Mouse (Mus musculus): Measurements from ENCODE around the gene Astn1.

Astn1 gene

DNA sequence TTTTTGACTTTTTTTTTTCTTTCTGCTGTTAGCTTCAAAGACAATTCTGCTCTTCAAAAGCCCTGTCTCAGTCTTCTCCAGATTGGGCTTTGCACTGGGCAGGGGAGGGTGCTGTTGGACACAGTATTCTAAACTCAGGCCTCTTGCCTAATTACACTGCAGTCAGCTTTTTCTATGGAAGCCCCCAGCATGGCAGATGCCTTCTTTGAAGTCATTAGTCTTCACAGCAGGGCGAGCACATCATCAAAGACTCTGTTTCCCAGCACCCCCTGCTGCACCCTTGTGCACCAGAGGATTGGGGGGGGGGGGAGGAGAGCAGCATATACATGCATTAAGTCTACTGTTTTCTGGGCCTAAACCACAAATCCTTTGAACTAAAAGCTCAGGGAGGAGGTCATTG is 174.8 kb downstream of the Astn1 start:
- no peak for DNase-seq (ENCODE audit: low read depth)

DNA sequence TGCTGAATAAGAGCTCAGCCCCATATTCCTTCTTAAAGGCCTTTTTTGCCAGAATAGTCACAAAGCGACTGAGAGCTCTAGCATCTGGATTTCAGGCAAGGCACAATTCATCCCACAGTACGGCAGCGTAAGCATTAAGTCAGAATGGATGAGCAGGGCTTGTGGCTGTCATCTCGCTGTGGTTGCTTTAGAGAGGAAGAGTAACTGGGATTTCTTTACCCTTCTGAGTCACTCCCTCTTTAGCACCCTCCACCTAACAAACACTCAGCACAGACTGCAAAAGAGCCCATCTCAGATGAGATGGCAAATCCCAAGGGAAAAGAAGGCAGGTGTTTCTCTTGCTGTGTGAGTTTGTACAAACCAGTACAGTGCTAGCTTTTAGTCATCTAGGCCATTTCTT is 183.0 kb downstream of the Astn1 start:
- no peak for DNase-seq (ENCODE audit: low read depth)

DNA sequence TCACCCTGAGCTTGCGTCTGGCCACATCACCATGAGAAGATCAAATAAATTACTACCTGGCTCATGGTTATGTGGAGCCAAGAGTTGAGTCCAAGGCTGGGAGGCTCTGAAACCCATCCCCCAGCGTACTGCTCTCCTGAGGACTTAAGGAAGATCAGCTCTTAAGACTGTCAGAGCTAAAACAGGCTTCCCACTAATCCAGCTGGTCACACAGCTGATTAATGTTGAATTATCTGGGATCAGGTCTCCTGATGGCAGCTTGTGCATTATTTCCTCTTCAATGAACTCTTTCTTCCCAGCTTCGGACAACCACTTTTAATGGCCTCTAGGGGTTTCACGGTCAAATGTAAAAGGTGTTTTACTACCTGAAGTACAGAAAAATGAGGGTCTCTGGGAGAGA is 184.4 kb downstream of the Astn1 start:
- DNase-seq (ENCODE audit: low read depth) = no peak

DNA sequence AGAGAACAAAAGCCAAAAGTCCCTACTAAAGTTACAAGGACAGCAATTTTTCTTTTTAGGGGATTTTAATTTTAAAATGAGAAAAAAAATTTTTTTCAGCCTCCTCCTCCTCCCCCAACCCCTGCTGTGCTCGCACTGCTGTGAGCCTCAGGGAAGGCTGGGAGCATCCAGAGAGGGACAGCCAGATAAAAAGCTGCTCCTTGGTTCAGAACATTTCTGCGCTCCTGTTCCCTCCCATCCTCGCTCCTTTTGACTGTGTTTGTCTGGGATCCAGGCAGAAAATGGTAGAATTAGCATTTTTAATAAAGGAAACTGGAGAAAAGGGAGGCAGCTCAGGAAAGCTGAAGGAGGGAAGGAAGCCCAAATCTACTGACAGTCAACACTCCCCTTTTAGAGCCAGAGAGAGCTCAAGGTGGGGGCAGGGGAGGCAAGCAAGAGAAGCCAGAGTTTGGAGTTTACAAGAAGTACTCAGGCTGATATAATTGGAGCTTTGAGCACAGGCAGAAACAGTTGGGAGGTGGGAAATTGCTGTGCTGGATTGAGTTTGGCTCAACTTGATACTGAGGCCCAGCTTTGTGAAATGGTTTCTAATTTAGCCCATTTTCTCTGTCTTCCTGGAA is 185.6 kb downstream of the Astn1 start:
- DNase-seq (ENCODE audit: low read depth) = no peak

DNA sequence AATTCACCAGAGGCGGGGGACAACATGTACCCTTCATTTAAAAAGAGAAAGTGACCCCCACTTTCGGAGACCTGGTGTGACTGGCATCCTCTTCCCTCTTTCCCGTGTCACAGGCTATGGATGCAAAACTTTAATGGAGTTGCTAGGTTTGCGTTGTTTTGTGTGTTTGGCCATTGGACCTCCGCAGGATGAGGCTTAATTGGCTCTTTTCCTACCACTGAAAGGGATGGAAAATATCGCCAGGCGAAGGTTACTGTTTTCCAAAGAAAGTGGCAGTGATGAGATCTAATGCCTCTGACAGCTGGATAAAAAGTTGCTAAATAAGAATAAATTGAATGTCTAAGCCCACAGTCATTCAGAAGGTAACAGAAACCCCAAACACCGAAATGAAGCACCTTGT is 186.2 kb downstream of the Astn1 start:
- no peak for DNase-seq (ENCODE audit: low read depth)

DNA sequence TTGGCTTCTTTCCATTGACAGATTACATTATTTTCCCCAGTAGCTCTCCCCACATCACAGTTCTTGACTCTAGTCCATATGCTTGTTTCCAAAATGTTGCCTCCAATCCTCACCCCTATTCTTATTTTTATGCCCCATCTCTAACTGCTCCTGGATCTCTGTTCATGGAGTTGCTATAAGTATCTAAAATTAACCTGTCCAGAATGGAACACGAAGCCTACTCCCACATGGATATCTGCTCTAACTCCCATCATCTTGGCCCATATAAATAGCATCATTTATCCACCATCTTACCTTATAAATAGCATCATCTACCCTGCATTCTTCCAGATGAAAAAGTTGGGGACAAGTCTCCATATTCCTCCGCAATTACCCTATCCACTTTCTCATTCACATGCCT is 187.5 kb downstream of the Astn1 start:
- DNase-seq (ENCODE audit: low read depth) = no peak

DNA sequence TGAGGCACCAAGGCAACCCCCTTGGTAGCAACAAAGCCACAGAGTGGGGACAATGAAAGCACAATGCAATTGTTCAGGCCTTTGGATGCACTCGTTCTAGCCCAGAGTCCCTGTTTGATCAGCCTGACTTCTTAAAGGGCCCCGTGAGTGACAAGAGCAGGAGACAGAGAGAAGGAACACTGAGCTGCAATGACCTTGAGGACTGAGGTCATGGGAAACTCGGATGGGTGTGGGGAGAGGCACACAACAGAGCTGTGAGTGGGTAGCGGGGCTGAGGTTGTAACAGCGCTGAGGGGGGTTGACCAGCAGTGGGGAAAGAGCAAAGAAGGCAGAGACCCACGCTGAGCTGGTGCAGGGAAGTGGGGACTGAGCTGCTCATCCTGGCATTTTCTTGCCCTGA is 189.9 kb downstream of the Astn1 start:
- DNase-seq (ENCODE audit: low read depth) = no peak

DNA sequence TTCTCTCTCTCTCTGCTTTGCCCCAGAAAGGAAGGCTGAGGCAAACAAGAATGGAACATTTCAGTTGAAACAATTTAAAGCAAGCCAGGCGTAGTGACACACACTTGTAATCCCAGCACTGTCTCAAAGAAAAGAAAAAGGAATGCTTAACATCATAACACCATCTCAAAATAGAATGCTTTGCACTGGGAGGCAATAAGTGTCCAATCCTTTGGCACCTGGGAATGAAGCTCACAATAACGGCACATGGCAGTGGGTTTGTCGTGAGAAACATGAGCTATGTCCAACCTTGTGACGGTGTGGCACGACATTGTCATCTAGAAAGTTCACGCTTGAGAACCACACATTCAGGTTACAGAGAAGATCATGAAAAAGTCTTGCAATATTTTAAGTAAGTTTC is 191.3 kb downstream of the Astn1 start:
- DNase-seq (ENCODE audit: low read depth) = no peak

DNA sequence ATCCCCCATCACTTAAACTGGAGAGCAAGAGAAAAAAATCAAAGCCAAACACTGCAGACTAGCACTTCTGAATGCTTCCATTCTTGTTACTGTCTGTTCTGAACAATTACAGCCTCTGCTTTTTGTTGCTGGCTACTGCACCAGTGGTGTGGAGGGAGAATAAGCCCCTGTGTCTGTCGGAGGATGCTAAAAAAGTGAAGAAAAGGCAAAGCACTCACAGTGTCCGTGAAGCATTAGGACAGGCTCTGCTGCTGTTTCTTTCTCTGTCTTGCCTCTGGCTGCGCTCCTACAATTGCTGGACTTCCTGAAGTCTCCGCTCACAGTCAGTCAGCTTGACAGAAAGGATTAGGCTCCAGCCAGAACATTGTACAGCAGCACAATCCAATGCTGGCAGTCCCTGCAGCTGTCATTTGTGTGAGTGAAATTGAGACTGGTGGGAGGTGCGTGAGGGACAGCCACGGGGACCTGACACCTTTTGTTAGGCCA is 192.0 kb downstream of the Astn1 start:
- no peak for DNase-seq (ENCODE audit: low read depth)

DNA sequence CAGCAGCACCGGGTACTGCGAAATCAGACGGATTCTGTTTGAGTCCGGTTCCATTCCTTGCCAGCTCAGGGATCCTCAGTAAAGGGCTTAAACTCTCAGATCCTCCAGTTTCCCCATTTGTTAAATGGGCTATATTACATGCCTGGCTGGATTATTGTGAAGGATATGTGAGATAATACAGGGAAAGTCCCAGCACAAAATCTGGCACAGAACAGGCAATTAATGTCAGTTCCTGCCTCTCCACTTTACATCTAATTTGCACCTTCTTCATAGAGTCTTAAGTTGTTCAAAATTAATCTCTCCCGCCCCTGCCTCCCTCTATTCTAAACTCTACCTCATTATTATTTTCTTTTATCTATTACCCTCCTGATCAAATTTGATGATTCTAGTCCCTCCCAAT is 211.1 kb downstream of the Astn1 start:
- no peak for DNase-seq (ENCODE audit: low read depth)

DNA sequence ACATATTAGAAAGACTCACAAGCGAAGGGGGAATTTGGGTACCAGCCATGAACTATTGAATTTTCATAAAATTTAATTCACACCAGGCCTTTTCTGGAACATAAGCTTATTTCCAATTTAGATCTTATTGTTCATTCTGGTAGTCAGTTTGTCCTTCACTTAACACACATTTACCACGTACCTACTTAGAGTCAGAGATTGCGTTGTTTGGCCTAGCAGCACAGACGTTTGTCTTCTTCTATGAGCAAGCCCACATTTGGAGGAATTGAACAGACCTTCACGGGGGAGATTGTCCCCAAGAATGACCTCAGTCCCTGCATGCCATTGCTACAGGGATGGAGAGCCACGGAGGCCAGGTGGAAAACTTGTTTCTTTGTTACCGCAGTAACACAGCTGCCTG is 211.5 kb downstream of the Astn1 start:
- DNase-seq (ENCODE audit: low read depth) = no peak

DNA sequence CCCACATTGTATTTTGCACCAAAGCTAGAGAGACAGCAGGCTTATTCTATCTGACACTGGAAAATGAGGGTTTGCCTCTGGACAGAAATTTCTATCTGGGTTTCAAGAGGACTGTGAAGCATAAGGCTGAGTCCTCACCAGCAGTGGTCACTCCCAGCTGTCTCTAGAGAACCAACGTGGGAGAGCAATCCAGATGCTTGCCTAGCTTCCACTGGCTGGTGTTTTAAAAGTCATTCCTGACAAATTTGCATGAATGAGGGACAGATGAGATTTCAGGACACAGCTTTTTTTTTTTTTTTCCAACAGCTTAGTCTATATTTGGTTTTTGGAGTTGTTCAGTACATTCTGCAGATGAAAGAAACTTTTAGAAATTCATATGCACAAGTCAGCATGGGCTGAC is 213.9 kb downstream of the Astn1 start:
- no peak for DNase-seq (ENCODE audit: low read depth)

DNA sequence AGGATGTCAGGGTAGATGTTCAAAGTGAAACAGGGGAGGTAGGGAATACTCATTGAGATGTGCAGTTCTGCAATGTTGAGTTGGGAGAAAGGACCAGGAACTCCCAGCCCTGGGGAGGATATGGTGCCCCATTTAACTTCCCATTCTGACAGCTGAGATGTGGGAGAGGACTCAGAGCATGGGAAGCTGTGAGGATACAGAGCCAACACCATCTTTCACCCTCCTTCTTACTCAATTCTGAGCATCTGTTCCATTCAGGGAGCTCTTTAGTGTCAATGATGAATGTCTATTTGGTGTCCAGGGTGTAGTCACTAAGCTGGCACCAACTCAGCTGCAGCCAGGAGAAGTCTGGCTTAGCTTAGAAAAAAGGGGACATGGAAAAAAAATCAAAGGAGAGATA is 219.7 kb downstream of the Astn1 start:
- DNase-seq (ENCODE audit: low read depth) = no peak

DNA sequence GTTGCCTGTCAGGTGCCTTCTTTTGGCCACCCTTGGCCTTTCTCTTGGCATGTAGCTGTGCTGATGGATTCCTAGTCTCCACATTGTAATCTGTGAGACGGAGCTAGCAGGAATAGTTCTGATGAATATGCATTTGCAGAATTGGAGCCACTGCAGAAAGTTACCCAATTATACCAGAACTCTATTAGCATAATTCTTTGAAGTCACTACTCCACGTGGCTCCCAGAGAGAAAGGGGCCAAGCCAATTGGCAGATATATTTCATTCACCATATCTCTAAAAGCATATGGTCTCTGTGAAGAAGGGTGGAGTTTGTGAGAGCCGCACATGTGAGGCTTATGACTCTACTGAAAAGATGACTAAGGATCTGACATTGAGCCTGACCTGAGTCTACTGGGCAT is 226.8 kb downstream of the Astn1 start:
- no peak for DNase-seq (ENCODE audit: low read depth)

DNA sequence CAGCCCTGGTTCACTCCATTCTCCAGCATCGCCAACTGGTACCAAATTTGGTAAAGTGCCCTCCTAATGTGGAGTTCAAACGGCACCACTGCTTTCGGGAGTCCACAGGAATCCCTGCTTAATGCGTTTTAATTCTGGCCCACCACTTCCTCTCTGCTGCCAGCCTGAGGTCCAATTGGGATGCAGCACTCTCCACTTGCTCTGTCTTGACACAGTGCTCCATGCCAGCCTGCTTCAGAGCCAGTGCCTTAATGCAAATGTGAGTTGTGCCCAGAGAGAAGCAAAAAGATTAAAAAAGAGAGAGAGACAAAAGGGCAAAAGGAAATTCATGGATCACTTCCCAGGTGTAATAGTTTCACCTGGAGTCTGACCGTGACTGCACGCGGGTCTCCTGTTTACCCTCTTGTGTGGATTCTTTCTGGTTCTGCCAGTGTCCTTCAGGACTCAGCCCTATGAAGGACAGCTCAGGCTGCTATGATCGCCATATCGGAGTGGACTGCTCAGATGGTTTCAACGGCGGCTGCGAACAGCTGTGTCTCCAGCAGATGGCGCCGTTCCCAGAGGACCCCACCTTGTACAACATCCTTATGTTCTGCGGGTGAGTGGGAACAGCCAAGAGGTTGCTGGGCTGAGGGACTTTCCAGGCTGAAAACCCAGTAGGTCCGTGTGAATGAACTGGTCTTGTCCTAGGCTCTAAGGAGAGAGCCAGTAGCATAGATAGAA is 234.8 kb downstream of the Astn1 start:
- DNase-seq (ENCODE audit: low read depth) = no peak

DNA sequence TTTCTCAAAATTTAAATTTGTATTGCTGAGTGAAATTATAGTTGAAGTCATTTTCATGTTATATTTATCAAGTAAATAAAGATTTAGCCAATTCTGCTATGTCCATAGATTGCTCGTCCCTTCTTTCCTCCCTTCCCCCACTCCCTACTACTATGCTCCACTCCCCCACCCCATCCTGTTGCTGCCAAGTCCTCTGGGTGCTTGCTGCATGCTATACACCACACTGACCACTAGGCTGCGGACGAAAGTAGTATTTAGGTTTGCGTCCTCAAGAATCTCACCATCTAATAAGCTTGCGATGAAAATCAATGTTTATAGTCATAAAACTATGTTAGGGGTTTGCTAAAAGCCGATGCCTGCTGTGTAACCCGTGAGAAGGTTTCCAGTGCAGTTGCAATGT is 235.9 kb downstream of the Astn1 start:
- no peak for DNase-seq (ENCODE audit: low read depth)

DNA sequence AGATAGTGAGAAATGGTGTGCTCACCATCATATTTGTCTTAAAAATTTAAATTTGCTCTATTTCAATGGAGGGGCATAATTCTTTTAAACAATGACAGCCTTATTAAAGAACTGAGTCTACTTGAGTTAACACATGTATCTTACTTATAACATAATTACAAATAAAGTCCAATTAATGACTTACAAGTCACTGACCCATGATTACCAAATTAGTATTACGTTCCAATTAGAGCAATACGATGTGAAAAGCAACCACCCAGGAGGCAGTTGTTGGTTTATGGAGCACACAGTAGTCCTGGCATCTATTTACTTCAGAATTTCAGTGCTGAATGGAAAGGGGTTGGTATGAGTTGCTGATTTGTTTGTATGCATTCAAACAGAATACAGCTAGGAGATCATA is 237.4 kb downstream of the Astn1 start:
- no peak for DNase-seq (ENCODE audit: low read depth)

DNA sequence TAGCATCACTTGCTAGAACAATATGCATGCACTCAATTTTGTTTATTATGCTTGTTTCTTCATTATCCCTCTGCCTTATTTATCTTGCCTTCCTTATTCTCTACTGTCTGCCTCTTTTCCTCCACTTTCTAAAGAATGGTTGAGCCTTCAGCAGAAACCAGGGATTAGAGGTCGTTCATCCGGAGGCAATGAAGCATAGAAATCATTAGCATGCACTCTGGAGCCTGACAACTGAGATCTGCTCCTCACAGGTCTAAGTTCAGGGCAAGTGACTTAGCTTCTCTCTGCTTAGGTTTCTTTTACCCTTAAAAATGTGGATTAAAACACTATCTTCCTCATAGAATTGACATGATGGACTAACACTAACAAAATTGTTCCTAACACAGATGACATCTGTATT is 241.0 kb downstream of the Astn1 start:
- DNase-seq (ENCODE audit: low read depth) = no peak

DNA sequence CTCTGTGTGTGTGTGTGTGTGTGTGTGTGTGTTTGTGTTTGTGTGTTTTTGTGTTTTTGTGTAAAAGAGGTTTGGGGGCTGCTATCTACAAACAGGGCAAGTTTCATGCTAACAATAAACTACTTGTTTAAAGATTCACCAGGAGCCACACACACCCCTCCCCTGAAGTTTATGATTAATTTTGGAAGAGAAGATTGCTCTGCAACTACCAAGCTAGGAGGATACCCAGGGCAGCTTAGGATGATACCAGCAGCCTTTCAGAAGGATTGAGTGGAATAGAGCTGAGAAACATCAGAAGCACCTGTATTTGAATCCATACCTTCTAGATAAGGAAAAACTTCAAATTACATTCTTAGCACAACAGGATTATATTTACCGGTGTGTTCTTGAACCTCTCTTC is 242.1 kb downstream of the Astn1 start:
- no peak for DNase-seq (ENCODE audit: low read depth)

DNA sequence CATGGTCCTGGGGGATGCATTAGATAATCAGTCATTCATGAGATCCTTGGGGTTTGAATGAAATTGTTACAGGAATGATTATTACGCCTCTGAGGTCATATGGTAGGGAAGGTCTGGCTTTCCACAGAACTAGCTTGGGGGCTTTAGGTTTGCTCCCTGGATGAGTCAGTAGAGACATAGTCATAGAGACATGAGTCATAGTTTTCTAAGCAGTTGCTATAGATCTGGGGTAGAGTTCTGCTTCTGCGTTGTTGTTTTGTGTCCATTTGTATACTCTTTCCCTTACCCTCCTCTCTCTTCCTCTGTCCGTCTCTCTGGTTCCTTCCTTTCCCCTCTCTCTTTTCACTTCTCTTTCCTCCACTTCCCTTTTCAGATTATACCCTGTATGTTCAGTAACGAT is 243.5 kb downstream of the Astn1 start:
- no peak for DNase-seq (ENCODE audit: low read depth)

DNA sequence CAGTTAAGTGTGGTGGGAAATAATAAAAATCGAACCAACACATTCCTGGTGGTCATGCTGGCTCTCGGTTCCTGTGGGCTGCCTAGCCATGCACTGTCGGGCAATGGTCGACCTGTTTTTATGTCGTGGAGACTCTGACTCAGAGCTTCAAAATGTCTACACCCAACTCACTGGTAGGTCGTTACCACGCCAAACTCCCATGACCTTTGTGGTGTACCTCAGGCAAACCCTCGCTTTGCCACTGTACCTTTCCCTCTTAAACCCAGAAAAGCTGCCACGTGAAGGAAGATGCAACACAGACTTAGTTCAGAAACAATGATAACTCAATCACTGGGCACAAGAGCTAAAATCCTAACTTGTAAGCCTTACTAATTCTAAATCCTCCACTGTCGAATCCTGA is 244.3 kb downstream of the Astn1 start:
- no peak for DNase-seq (ENCODE audit: low read depth)

DNA sequence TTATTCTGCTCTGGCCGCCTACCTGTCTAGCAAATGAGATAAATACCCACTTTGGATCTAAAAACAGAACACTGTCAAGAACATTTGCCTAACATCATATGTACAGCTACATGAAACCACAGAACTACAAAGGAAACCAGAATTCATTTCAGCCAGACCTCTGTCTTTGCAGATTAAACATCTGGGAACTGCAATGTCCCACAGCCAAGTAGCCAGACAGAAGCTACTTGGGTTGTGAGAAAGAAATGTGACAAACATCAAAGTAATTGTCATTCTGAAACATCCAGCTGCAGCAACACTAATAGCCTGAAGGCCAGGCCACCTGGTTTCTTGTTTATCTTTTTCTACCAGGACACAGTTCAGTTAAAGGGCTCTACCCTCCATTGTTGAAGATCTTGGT is 245.1 kb downstream of the Astn1 start:
- no peak for DNase-seq (ENCODE audit: low read depth)

DNA sequence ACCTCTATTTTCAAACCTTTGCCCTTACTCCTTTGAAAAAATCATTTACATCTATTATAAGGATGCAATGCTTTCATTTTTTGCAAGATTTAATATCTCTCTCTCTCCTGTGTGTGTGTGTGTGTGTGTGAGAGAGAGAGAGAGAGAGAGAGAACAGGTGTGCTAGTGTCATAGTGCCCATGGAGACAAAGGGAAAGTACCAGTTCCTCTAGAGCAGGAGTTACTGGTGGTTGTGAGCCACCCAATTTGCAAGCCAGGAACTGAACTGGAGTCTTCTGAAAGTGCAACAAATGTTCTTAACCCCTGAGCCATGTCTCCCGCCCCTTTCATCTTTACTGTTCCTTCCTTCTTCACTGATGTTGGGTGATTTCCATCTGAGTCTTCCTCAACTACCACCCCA is 253.1 kb downstream of the Astn1 start:
- no peak for DNase-seq (ENCODE audit: low read depth)

DNA sequence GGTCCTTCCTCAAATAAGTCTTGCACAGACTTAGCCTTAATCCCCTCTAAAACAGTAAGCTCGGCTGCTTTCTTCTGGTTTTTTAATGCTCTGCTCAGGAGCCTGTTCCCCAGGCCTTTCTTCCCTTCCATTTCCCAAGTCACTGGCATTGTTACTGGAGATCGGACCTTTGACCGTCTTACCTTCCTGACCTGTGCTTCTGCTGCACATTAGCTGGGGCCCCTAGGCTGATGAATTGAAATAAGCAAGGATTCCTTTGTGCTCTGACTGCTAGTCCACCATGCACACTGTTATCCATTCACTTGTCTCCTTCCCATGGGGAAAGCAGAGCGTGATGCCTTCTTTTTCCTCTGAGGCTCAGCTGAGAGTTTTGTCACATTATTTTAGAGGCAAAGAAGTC is 255.9 kb downstream of the Astn1 start:
- DNase-seq (ENCODE audit: low read depth) = no peak
